Mouse (Mus musculus): ENCODE measurements at regions not wholly inside any gene's neighbourhood (a gene's known extent, or its start where the extent isn't known, plus 50 kb on each side); places are given as distances from the start of the nearest gene placed in this dataset.

- TF ChIP-seq EP300 (optimal IDR thresholded peaks at IDR 0.05) (no peak), CTCF (IDR thresholded peaks at IDR 0.05; ENCODE audit: low read depth) (no peak)
Observed at GRCm38 (mm10) chr9:61561551-61561950, 189.4 kb downstream of the Tle3 start.

All from stomach, postnatal 0 days (tissue).